Mouse (Mus musculus): Measurements from ENCODE around the gene Slc13a3.

DNA sequence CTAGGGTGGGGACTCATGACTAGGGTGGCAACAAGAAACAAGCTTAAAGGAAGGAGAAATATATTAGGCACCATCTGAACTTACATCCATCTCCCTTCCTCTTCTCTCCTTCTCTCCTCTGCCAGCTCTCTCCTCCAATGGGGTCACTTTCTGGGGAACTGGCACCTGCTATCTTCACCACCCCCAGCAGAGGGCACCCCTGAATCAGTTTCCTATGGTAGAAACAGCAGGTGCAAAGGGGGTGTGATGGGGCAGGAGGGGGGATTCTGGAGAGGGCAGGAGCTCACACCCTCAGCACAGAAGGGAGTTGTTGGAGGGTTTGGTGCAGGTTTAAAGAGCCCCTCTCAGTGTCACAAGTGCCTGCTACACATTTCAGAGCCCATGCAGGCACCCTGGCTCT, 23.2 kb upstream of the Slc13a3 start:
- TF ChIP-seq POLR2A (IDR thresholded peaks at IDR 0.05; ENCODE audit: low read depth, low read length), result no peak
- no peak for TF ChIP-seq CTCF (IDR thresholded peaks at IDR 0.05; ENCODE audit: borderline replicate concordance, insufficient read depth, low read length)

Measured in embryonic fibroblast, embryonic 13.5 days (primary cell).